Mouse (Mus musculus) cerebral cortex, adult 2 months (tissue): ENCODE data around the gene Sapcd1.

Experiments used
- WGBS: fragments of 180-500 bp; shearing (Covaris S2); methylation state at CpG from one replicate; pipeline ENCODE4 v1.1.7; 2018; 5-methylcytosine and 5-hydroxymethylcytosine counted together

The Sapcd1 gene

DNA sequence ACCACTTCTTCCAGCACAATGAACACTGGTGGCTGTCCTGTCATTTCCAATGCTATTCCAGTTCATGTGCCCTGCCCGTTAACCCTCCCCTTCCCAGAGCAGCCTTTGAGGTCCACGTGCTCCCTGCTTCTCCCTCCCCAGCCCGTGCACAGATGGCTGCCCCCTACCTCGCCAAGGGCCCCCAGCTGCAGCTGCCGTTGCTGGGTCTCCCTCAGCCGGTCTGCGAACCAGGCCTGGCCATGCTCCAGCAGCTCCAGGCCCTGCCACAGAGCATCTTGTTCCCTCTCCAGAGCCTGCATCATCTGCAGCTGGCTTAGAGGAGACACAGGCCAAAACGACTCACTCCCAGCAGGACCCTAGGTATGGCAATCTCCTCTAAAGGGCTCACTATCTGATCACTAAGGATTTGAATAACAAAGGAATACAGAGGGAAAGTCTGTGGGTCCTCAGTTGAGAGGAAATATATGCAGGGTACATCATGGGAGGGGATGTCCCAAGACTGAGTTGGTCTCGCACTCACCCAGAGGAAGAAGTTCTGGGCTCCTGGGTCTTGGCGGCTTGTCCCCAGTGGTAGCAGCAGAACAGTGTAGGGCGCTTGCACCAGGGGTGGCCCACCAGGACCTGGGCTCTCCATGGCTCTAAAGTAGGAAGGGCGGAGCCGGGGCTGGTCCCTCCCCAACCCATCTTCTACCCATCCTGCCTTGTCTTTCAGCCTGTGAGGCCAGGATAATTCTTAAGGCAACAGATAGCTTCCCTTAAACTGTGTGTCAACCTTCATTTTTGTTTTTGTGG, at the start of gene Sapcd1:
Sapcd1 (minus strand) TSS at position 740 of the 792 bp plus-strand sequence.
- WGBS = 53% methylated on average over 13 of the region's 13 CpGs

DNA sequence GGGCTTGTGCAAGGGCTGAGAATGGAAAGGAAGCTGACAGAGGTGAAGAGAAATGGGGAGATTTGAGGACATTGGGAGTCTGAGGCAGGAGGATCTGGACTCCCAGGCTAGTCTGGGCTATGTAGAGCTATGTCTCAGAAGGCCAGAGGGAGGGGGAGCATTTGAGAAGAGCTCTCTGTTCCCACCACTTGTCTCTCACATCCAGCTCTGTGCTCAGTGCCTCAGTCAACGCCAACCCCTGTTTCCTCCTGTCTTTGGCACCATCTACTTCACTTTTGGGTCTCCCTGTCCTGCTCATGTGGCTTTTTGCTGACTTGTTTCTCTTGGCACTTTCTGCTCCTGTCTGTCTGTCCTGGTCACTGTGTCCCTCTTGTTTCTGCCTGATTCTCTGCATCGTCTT, 49.5 kb upstream of the Sapcd1 start:
- WGBS = 14% methylated on average over 2 of the region's 2 CpGs

DNA sequence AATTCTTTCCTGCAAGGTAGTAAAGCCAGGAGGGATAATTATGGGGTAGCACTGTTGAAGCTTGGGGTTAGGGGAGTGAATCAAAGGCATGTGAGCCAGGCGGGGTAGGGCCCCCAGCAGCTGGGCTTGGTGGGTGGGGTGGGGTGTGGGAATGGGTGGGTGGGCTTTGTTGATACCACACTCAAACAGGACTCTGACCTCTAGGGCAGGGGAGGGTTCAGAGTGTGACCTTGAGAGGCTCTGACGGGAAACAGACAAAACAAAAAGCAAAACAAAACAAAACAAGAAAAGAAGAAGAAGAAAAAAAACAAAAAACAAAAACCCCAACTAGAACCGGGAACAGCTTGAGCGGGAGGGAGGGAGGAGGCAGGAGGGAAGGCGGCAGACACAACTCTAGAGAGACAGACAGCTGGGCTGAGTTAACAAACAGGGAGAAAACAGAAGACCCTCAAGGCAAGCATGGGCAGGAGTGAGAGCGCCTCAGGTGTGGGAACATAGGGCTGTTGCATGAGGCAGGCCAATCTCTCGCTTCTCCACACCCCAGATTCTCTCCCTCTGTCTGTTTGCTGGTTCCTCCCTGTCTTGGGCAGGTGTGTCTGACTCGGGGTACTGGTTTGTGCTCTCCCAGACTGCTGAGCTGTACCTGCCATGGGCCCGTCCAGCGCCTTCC, 48.8 kb upstream of the Sapcd1 start, which contains the start of gene Ly6g6e:
Ly6g6e (plus strand) TSS at position 396 of the 670 bp plus-strand sequence.
- WGBS = 46% methylated on average over 10 of the region's 10 CpGs

DNA sequence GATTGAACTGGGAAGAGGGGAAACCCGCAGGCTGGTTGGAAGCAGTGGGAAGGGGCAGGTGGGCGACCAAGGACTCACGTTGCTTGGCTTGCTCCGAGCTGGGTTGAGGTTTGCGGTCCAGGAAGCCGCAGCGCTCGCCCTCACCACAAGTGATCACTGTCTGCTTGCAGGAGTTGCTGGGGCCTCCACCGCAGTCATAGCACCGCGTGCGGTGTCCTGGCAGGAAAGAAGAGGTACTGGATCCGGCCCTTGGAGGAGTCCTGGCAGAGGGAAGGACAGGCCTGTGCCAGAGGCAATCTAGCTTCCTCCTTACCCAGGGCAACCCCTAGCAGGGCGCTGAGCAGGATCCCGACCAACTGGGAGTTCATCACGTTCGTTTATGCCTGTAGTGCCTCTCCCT, 46.3 kb upstream of the Sapcd1 start:
- 62% methylated on average over 17 of the region's 17 CpGs for WGBS

DNA sequence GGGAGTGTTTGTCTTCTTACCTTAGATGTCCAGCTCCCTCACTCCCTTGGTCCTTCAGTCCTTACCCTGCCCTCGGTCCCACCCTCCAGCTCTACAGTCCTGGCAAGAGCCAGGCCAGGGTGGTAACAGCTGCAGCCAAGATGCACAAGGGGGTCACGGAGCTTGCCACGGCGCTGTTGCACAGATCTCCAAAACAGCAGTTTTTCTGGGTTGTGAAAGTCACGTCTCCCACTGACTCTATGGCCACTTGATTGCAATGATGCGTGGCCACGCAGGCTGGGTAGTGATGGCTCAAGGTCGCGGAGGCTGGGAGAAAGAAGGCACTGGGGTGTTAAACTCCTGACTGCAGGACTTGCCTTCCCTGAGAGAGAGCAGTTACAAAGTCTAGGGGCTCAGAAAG, 43.6 kb upstream of the Sapcd1 start:
- WGBS = 85% methylated on average over 9 of the region's 9 CpGs

DNA sequence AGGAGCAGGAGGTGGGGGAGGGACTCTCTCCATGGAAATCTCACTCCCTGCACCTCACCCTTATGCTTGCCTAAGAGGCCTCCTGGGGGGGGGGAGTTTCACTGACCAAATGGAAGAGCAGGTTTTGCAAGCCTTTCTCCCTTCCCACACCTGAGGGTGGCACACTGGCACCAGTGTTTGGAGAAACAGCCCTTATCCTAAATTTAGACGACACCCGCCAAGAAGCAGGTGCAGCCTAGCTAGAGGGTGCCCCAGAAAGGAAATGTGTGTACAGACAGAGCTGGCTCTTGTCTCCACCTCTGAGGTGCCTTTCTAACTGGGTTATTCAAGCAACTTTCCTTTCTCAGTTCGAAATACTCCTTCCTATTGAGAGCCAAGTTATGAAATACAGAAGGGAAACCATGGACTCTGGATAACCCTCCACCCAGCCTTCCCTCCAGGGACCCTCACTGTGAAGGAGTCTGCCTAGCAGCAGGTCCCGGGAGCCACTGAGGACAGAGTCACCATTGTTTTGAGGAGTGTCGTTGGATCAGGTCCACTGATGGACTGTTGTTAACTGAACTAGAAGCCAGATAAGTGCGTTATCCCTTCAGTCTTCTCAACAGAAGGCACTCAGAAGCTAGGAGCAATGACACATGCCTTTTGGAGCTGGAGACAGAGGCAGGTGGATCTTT, 42.9 kb upstream of the Sapcd1 start:
- WGBS = 45% methylated on average over 6 of the region's 6 CpGs

DNA sequence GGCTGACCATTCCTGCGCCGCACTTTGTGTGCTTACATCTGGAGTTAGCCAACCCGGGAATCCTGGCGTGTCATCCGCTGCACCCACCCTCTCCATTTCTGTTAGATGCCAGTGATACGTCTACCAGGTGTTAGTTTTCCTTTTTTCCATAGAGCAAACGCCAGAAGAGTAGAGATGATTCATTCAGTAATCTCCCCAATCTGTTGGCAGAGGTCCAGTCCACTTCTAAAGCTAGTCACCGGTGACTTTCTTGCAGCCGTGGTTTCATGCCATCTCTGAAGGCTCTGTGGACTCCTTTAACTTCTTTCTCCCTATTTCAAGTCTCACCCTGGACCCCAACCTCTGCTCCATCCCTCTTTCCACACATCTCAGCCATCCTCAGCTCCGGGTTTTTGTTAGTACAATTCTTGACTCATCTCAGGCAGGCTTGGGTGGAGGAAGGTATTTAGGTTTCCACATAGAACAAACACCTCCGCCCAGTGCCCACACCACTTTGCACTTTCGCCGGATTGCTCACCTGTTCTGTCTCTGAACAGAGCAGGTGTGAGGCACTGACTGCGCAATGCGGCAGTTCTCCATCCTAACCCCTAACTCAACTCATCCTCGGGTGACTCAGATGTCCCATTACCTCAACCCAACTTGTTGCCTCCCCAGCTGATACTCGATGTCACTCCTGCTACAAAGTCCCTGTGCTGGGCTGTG, 40.5 kb upstream of the Sapcd1 start:
- WGBS = 60% methylated on average over 17 of the region's 17 CpGs

DNA sequence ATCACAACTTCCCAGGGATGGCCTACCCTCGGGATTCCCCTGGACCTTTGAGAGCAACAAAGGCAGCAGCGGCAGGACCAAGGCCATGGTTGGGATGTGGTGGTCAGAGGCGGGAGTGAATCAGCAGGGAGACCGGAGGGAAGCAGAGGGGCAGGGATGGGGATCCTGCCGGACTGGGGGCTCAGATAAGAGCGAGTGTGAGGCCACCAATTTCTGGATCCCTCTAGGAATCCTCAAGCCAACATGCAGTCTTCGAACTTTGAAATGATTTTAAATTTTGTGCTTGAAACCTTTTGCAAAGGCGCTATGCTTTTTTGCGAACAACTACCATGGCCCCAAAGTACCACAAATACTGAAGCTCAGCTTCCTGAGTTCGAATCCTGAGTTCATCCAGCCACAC, 38.3 kb upstream of the Sapcd1 start, which contains the start of gene Mpig6b:
Mpig6b (minus strand) TSS at position 101 of the 400 bp plus-strand sequence.
- 69% methylated on average over 10 of the region's 10 CpGs for WGBS

DNA sequence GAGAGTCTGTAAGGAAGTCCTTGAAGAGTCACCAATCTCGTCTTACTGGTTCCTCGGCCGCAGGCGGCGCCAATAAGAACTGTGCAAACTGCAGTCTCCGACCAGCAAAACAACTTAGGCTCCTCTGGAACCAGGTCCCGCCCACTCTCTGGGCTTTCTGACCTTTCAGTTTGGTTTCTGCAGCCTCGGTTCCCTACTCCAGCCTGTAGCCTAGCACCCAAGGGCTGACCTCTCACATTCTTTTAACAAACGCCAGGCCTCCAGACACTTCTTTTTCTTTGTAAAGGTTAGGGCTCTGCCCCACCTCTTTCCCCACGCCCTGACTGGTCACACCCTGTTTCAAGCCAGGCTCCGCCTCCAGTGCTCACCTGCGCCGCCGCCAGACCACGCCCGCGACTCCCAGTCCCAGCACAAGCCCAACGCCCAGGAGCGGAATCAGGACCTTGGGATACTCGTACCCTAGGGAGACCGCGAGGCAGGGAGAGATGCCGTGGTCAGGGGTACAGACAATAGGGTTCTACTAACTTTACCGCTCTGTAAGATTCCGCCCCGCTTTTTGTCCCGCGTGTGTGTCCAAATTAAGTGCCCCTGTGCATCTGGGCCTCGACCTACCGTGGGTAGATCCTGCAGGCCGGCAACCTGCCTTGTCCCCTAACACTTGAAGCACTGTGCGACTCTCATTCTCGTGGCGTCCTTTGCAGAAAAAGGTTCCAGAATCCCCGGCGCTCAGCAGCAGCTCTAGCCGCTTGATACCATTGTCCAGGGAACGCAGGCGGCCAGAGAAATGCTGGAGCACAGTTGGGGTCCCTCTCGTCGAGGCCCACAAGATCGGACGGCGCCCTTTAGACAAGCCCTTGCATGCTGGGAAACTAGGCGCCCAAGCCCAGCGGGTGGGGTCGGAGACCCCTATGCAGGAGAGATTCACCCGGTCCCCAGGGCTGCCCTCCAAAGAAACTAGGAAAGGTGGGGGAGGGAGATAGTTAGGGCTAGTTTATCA, 37.4 kb upstream of the Sapcd1 start, which contains the start of gene Ly6g6c:
Ly6g6c (plus strand) TSS at position 438 of the 997 bp plus-strand sequence.
- 21% methylated on average over 48 of the region's 48 CpGs for WGBS

DNA sequence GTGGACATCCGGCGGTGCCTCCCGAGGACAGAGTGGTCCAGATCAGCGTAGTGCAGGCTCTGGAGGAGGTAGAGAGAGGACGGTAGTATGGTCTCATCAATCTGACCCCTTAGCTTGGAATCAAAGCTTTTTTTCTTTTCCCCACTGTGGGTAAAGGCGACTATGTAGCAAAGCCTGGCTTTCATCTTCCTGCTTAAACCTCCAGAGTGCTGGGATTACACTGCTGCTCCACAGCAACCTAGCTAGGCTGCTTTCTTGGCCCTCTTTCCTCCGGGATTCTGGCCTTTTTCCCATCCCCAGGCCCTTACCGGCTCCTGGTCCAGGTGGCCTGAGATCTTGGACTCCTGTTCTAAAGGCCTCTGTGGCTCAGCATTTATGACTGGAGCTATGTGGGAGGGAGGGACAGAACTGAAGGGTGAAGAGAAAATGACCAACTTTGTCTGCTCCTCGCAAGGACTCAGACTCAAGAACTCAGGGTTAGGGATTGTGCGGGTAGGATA, 36.6 kb upstream of the Sapcd1 start:
- WGBS = 73% methylated on average over 10 of the region's 10 CpGs

DNA sequence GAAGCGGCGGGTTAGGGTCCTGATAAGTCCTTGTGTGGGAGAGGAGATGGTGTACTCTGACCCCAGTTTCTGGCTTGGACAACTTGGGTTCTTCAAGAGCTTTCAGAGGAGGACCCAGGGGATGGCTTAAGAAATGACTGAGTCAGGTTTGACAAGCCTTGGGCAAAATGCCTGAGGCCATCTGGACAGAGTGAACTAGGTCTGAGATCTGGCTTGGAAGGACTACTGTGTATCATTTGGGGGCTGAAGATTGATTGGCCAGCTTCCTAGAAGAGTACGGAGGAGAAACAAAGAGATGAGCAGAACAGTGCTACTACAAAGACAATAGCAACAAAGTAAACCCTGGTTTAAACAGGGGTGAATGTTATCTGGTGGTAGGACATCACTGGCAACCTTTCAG, 35.6 kb upstream of the Sapcd1 start:
- WGBS = 91% methylated on average over 3 of the region's 3 CpGs

DNA sequence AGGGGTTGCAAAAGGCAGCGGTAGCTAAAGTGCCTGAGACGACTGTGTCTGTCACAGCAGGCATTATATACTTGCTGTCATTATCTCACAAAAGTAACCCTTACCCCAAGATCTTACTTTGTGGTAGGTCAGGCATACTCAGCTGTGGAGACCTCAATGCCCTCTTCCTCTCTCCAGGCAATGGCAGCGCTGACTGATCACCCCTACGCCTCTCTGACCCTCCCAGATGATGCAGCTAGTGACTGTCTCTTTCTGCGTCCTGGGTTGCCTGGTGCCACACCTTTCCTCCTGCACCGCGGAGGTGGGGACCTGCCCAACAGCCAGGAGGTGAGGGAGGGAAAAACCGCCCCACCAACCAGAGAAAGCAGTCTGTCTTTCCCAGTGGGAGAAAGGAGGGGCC, 33.5 kb upstream of the Sapcd1 start:
- WGBS = 84% methylated on average over 8 of the region's 8 CpGs

DNA sequence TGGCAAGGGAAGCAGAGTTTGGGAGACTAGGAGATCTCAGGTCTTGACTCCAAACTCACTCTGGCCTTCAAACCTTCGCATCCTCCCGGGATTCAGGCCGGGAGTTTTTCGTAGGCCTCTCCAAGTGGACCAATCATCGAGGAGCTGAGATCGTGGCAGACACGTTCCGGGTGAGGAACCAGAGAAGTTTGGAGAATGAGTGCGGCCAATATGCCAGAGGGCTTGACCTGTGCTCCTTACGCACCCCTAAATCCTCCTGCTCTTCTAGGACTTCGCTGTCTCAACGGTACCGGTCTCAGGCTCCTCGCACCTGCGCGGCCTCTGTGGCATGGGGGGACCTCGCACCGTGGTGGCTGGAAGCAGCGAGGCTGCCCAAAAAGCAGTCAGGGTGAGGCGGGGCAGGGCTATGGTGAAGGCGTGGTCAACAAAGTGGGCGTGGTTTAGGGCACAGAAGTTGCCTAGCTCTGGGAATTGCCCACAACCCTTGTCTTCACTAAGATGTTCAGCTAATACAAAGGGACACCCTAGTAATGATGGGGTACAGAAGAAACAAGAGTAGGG, 33.0 kb upstream of the Sapcd1 start:
- WGBS = 78% methylated on average over 22 of the region's 22 CpGs

DNA sequence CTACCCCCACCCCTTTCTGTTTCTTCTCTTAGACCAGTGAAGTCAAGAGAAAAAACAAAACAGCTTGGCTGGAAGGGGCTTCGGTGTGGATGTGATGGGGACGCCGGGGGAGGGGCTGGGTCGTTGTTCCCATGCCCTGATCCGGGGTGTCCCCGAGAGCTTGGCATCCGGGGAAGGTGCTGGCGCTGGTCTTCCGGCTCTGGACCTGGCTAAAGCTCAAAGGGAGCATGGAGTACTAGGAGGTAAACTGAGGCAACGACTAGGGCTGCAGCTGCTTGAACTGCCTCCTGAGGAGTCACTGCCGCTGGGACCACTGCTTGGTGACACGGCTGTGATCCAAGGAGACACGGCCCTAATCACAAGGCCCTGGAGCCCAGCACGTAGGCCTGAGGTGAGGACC, 32.3 kb upstream of the Sapcd1 start:
- 25% methylated on average over 14 of the region's 14 CpGs for WGBS

DNA sequence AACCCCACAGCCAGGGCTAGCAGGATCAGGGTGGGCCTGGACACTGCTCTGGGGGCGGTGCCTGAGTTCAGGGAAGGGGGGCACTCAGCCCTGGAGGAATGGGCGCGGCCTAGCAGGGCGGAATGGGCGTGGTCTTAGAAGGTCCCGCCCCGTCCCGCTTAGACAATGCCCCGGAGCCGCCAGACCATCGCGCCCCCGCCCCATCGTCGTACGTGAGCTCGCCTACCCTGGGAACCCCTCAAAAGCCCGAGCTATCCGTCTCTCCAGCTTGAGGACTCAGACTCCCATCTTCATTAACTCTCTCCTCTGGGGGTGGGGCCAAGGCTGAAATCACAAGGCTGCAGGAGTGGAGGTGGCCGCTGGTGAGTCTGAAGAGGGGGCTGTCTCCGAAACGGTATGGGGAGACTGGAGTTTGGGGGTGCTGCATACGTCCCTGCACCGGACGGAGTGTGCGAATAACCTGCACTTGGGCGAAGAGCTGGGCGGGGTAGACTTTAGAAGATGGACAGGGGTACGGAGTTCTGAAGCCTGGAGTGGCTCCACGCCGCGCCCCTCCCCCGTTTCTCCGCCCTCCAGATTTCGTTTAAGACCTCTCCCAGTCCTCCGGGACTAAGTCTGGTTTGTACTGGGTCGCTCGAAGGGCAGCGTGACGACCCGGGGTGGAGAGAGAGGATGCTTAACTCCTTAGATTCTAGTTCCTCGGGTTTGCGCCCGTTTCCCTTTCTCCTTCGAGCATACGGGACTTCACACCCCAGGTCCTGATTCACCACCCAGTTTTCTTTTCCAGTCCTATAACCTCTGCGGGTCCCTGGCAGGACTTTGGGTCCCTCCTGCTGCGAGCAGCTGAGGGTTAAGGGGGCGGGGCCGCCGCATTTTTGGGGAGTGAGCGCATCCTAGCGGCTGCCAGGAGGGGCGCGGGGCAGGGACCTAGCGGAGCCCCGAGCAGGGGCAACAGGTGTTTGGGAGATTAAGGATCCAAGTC, 31.4 kb upstream of the Sapcd1 start, which contains the start of gene Ddah2:
Ddah2 (plus strand) TSS at position 125 of the 982 bp plus-strand sequence.
- WGBS = under 1% methylated on average over 57 of the region's 57 CpGs

DNA sequence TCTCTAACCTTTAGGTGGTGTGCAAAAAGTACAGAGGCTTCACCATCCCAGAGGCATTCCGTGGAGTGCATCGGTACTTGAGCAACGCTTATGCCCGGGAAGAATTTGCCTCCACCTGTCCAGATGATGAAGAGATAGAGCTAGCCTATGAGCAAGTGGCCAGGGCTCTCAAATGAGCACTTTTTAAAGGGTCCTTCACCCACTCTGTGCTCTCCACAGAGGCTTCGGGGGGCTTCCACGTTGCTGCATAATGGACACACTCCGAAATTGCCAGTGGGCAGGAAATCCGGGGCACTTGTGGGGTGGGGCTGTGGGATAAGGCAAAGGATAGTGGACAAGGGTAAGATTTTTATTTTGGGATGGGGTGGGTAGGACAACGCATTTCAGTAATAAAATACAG, 30.5 kb upstream of the Sapcd1 start:
- 66% methylated on average over 9 of the region's 9 CpGs for WGBS

DNA sequence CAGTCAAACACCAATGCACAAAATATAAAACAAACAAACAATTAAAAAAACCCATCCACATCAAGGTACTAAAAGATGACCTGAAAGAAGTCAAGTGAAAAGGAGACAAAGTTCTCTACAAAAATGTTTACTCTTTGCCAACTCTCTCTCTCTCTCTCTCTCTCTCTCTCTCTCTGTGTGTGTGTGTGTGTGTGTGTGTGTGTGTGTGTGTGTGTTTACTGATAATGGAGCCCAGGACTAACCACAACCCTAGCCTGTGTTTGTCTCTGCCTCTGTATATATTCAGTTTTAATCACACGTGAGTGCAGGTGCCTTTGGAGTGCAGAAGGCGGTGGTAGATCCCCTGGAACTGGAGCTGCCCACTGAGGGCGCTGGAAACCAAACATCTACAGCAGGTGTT, 29.3 kb upstream of the Sapcd1 start:
- WGBS = 87% methylated on average over 3 of the region's 3 CpGs

DNA sequence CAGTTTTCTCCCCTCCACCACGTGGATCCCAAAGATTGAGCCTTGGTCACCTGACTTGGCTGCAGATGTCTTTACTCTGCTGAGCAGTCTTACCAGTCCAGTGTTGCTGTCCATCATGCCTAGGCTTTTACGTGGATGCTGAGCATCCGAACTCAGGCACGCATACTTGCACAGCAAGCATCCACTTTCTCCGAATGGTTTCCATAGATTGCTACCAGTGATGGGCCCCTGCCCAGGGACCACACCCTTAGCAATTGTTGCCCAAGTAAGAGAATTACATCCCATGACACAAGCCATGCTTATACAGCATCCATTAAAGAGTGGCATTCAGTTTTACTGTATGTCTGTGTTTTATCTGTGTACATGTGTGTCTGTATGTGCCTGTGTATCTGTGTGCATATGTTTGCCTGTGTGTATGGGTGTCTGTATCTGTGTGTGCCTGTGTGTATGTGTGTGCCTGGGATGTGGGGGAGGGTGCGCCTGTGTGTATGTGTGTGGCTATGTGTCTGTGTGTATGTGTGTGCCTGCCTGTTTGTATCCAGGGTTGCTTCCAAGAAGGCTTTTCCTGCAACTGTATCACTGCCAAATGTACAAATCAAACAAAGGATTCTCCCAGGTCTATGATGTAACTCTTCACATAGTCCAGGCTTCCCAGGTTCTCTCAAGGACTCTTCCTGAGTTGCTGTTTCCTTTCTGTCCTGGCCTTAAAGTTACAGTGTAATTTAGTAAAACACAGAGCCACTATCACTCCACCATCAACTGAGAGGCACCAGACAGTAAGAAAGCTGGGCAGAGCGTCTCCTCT, 28.1 kb upstream of the Sapcd1 start:
- 86% methylated on average over 7 of the region's 7 CpGs for WGBS
